Mouse (Mus musculus) lung, embryonic 16.5 days (tissue): ENCODE results near the gene Fgfr2. TPM values are rescaled to one million over a fixed set of nuclear protein-coding genes. Genes with fewer than 3 reads are reported as not detected.

ENCODE experiments used
- ATAC-seq: fragments of 200-750 bp; cut with Nextera tagmentation; 2 replicates; pipeline ENCODE4 v1.8.0; 2017; ENCODE audit warnings: low read depth, mild to moderate bottlenecking, moderate library complexity
- H3K27ac ChIP-seq: fragments of 300-500 bp; sonication (generic); 2 replicates; pipeline ENCODE4 v1.5.1; 2014; ENCODE audit warnings: mild to moderate bottlenecking, control low read depth, low read length
- H3K27me3 ChIP-seq: fragments of 300-500 bp; sonication (generic); 2 replicates; pipeline ENCODE4 v1.6.1; 2014; ENCODE audit warnings: low read depth, low read length, mixed read lengths; ENCODE audit not compliant: control insufficient read depth, insufficient read depth
- H3K36me3 ChIP-seq: fragments of 300-500 bp; sonication (generic); 2 replicates; pipeline ENCODE4 v1.6.1; 2014; ENCODE audit warnings: low read length; ENCODE audit not compliant: control insufficient read depth, insufficient read depth
- H3K4me1 ChIP-seq: fragments of 300-500 bp; sonication (generic); replicated peaks from 2 replicates; pipeline ENCODE4 v1.6.1; 2014; ENCODE audit warnings: low read length, mixed read lengths; ENCODE audit not compliant: control insufficient read depth, insufficient read depth
- H3K4me2 ChIP-seq: fragments of 300-500 bp; sonication (generic); 2 replicates; pipeline ENCODE4 v1.6.1; 2014; ENCODE audit warnings: low read depth, low read length, control low read depth
- H3K4me3 ChIP-seq: fragments of 300-500 bp; sonication (generic); 2 replicates; pipeline ENCODE4 v1.5.1; 2014; ENCODE audit warnings: mild to moderate bottlenecking, low read length, control low read depth
- H3K9ac ChIP-seq: fragments of 300-500 bp; sonication (generic); 2 replicates; pipeline ENCODE4 v1.6.1; 2014; ENCODE audit warnings: low read length, control low read depth
- H3K9me3 ChIP-seq: fragments of 300-500 bp; sonication (generic); 2 replicates; pipeline ENCODE4 v1.6.1; 2016; ENCODE audit warnings: low read length; ENCODE audit not compliant: control insufficient read depth
- WGBS: fragments of 180-500 bp; shearing (Covaris S2); extraction: QIAGEN DNeasy Blood & Tissue Kit; methylation state at CpG from one replicate; pipeline ENCODE4 v1.1.7; 2014; 5-methylcytosine and 5-hydroxymethylcytosine counted together
- polyA plus RNA-seq: library from polyadenylated mRNA; unstranded; fragments of >200 nt; fragmentation: Nextera tagmentation; extraction: Ambion mirVana; gene quantifications from 2 replicates; pipeline ENCODE4 v1.2.1, GENCODE M21; 2015

The Fgfr2 gene
- polyA plus RNA-seq, 1 experiment from 2014 or later: 175 TPM

GRCm38 (mm10) chr7:130732908-130733307 is 2390.2 kb downstream of the Fgfr2 start:
- ATAC-seq: no peak
- H3K27ac ChIP-seq: no peak overlapping the region

GRCm38 (mm10) chr7:130731792-130732191 is 2391.4 kb downstream of the Fgfr2 start:
- Histone ChIP-seq H3K4me2 (no peak overlapping the region), H3K9me3 (no peaks in the 10 kb centered on the region), H3K27ac (no peak overlapping the region), H3K9ac (no peak overlapping the region), H3K27me3 (no peaks in the 10 kb centered on the region), H3K4me3 (no peak overlapping the region), H3K4me1 (peaks cover 8% of the 10 kb centered on the region), H3K36me3 (peaks cover 4% of the 10 kb centered on the region; the same call in 1 of the 2 replicates)
- peak; percentile 55; the same call in 1 of the 2 replicates for ATAC-seq
- WGBS: 50% methylated on average over 7 of the region's 7 CpGs

More at GRCm38 (mm10) chr7:130732908-130733307, 2390.2 kb downstream of the Fgfr2 start:
- 75% methylated on average over 6 of the region's 6 CpGs for WGBS
- Histone ChIP-seq H3K4me1 (peaks cover 2% of the 10 kb centered on the region; the same call in 1 of the 2 replicates), H3K9me3 (no peaks in the 10 kb centered on the region), H3K4me3 (no peak overlapping the region), H3K27me3 (no peaks in the 10 kb centered on the region), H3K36me3 (peaks cover 7% of the 10 kb centered on the region), H3K9ac (no peak overlapping the region), H3K4me2 (no peak overlapping the region)

DNA sequence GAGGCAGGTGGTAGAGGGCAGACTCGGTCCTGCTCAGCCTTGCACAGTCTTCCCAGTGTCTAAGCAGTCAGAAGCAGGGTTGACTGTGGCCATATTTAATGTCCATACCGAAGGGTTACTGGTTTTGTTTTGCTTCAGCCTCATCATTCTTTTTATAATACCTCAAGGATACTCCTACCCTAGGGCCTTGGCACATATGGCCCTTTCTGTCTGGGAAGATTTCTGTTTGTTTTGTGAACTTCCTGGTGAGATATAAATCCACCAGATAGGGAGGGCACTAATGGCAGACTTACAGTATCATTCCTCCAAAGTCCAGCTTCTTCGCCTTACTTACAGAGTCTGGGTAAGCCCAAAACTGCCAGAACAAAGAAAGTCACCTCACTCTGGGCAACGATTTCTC is 2395.6 kb downstream of the Fgfr2 start:
- no peak for ATAC-seq
- Histone ChIP-seq H3K27ac (peak overlapping the region; percentile 71), H3K4me1 (peaks cover 13% of the 10 kb centered on the region), H3K4me2 (peak overlapping the region; percentile 24; the same call in 1 of the 2 replicates), H3K36me3 (peaks cover 2% of the 10 kb centered on the region; the same call in 1 of the 2 replicates), H3K9me3 (no peaks in the 10 kb centered on the region), H3K27me3 (no peaks in the 10 kb centered on the region), H3K9ac (no peak overlapping the region), H3K4me3 (no peak overlapping the region)
- 83% methylated on average over 4 of the region's 4 CpGs for WGBS

DNA sequence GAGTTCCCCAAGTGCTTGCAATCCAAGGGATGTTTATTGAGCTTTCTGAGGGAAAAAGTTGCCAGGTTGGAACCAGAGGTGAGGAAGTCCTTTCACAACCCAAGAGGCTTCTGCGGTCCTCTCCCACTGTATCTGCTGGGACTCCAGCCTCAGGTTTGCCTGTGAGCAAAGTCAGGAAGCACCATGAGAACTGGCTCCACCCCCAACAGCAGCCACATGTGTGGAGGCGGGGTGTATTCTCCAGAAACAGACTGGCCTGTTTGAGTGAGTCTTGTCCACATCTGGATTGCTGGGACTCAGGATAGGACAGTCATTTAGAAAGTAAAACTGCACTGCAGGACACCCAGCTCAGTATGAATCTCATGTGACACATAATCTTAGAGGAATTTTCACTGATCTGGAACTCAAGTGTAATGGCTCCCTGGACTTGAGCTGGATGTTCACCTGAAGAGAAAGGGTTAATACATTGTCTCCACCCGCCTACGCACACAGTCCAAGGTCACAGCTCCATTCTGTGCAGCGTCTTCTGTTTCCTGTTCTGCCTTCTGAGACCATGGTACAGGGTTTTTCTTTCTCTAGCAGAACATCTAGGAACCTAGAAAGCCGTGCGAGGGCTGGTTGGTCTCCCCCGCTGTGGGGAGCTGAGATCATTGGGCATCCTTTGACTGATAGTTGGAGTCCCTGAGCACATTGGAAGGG is 2396.3 kb downstream of the Fgfr2 start:
- Histone ChIP-seq H3K36me3 (peaks cover 2% of the 10 kb centered on the region; the same call in 1 of the 2 replicates), H3K4me3 (no peak overlapping the region), H3K4me1 (peaks cover 11% of the 10 kb centered on the region), H3K9me3 (no peaks in the 10 kb centered on the region), H3K9ac (no peak overlapping the region), H3K27me3 (no peaks in the 10 kb centered on the region), H3K4me2 (peak overlapping the region; percentile 24; the same call in 1 of the 2 replicates), H3K27ac (peak overlapping the region; percentile 71)
- ATAC-seq: peak; percentile 74
- 42% methylated on average over 8 of the region's 8 CpGs for WGBS

DNA sequence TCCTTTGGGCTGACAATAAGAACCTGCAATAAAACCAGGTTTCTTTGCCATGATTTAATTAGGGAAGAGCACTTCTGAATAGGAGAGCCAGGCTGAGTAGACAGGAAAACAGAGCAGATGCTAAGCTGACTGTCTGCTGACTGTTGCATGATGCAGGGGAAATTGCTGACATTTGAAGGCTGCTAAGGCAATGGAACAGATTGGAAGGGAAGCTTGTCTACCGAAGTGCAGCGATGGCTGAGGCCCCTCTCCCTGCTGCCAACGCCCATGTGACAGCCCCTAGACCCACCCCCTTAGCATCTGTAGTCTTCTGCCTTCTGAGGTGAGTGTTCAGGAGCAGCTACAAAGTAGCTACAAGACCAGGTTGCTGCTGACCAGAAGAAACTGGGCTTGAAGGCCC is 2397.0 kb downstream of the Fgfr2 start:
- peaks cover 11% of the 10 kb centered on the region for H3K4me1 ChIP-seq
- no peaks in the 10 kb centered on the region for H3K27me3 ChIP-seq
- ATAC-seq: no peak
- 49% methylated on average over 3 of the region's 3 CpGs for WGBS
- no peaks in the 10 kb centered on the region for H3K9me3 ChIP-seq
- no peak overlapping the region for H3K4me2 ChIP-seq
- no peak overlapping the region for H3K4me3 ChIP-seq
- peaks cover 2% of the 10 kb centered on the region; the same call in 1 of the 2 replicates for H3K36me3 ChIP-seq
- H3K9ac ChIP-seq: no peak overlapping the region
- no peak overlapping the region; the same call in 1 of the 2 replicates for H3K27ac ChIP-seq

GRCm38 (mm10) chr7:130720646-130721335 is 2402.4 kb downstream of the Fgfr2 start:
- ATAC-seq: peak; percentile 47
- H3K4me3 ChIP-seq: no peak overlapping the region
- peaks cover 5% of the 10 kb centered on the region; the same call in 1 of the 2 replicates for H3K4me1 ChIP-seq
- H3K9ac ChIP-seq: no peak overlapping the region
- H3K27me3 ChIP-seq: no peaks in the 10 kb centered on the region
- 62% methylated on average over 9 of the region's 9 CpGs for WGBS
- no peak overlapping the region for H3K4me2 ChIP-seq
- peaks cover 2% of the 10 kb centered on the region; the same call in 1 of the 2 replicates for H3K36me3 ChIP-seq
- peak overlapping the region; percentile 64; the same call in 1 of the 2 replicates for H3K27ac ChIP-seq
- no peaks in the 10 kb centered on the region for H3K9me3 ChIP-seq

DNA sequence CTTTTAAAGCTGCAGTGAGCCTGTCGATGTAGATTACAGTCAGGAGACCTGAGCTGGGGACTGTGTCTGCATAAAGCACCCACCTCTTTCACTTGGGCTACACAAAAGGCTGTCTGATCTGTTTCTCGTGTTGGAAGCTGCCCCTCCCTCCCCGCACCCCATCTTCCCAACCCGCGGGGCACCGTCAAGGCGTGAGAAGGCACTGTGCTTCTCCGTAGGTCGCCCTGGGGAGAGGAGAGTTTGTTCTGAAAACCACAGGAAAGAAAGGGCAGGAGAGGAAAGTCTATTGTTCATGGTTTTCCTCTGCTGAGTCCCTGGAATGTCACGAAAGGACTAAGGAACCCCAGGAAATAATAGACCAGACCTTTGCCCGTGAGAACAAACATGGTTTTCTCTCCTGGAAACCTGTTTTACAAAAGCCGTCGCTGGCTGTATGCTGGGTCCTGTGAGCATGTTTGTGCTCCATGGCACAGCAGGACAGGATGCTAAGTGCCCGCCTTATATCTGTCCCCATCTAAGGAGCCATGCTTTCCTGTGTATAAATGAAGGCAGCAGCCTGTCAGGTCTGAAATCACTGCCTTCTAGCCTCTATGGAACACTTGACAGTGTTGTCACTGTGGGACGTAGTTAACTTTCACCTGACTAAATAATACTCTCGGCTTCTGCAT is 2403.1 kb downstream of the Fgfr2 start:
- peaks cover 5% of the 10 kb centered on the region; the same call in 1 of the 2 replicates for H3K4me1 ChIP-seq
- H3K36me3 ChIP-seq: peaks cover 2% of the 10 kb centered on the region; the same call in 1 of the 2 replicates
- H3K9ac ChIP-seq: no peak overlapping the region
- H3K9me3 ChIP-seq: no peaks in the 10 kb centered on the region
- peak; percentile 46; the same call in 1 of the 2 replicates for ATAC-seq
- 25% methylated on average over 16 of the region's 16 CpGs for WGBS
- no peaks in the 10 kb centered on the region for H3K27me3 ChIP-seq
- H3K4me3 ChIP-seq: no peak overlapping the region
- H3K27ac ChIP-seq: peak overlapping the region; percentile 64
- H3K4me2 ChIP-seq: no peak overlapping the region

DNA sequence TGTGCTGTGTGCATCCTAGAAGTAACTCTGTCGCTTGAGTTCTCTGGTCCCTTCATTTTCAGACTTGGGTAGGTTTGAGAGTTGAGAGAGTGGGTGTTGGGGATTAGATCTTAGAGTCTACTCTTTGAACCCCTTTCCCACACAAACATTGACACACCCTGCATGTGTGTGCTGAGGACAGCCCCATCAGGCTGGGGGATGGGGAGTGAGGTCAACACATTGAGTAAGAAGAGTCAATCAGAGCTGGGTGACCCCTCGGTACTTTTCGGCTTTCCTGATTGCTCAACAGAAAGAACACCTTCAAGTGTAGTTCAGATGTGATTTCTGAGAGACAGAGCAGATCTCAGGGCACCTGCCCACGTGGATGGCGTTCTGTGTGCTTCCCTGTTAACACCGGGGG is 2406.2 kb downstream of the Fgfr2 start:
- Histone ChIP-seq H3K4me2 (no peak overlapping the region), H3K27ac (no peak overlapping the region)
- WGBS: 86% methylated on average over 6 of the region's 6 CpGs

More for the DNA sequence above, 2406.2 kb downstream of the Fgfr2 start:
- Histone ChIP-seq H3K27me3 (no peaks in the 10 kb centered on the region), H3K36me3 (peaks cover 2% of the 10 kb centered on the region; the same call in 1 of the 2 replicates), H3K4me3 (no peak overlapping the region), H3K9ac (no peak overlapping the region), H3K4me1 (peaks cover 5% of the 10 kb centered on the region; the same call in 1 of the 2 replicates), H3K9me3 (no peaks in the 10 kb centered on the region)
- ATAC-seq: no peak
